Mouse (Mus musculus): ENCODE data around the gene Hras. TPM values are rescaled to one million over a fixed set of nuclear protein-coding genes. Genes with fewer than 3 reads are reported as not detected.

Gene Hras
- total and polyA plus RNA-seq, 3 experiments: 149 to 183 TPM; not detected in 1

GRCm38 (mm10) chr7:141144650-141145049, 49.2 kb downstream of the Hras start:
- no peak for DNase-seq (ENCODE audit: low read depth, low spot score)
- H3K9ac ChIP-seq (ENCODE audit: control insufficient read depth, low read depth, low read length, poor library complexity, severe bottlenecking): no peak overlapping the region
- no peaks in the 10 kb centered on the region for H3K79me2 ChIP-seq (ENCODE audit: control insufficient read depth, insufficient read depth, low read length, poor library complexity)
- H3K4me3 ChIP-seq (ENCODE audit: control insufficient read depth in 1 of 2, insufficient read depth in 1 of 2, low read depth in 2 of 2, low read length in 2 of 2): no peak overlapping the region
- TF ChIP-seq SMC3 (IDR thresholded peaks at IDR 0.05; ENCODE audit: low read depth, low read length): no peak
- no peak for TF ChIP-seq HCFC1 (IDR thresholded peaks at IDR 0.05; ENCODE audit: low read depth, low read length)
- TF ChIP-seq POLR2AphosphoS5 (IDR thresholded peaks at IDR 0.05; ENCODE audit: borderline replicate concordance, low read depth, low read length): no peak
- no peak for TF ChIP-seq ETS1 (IDR thresholded peaks at IDR 0.05; ENCODE audit: low read depth, low read length)
- no peak for TF ChIP-seq NRF1 (IDR thresholded peaks at IDR 0.05; ENCODE audit: insufficient read depth, low read depth, low read length, poor library complexity, severe bottlenecking)
- TF ChIP-seq MAFK (IDR thresholded peaks at IDR 0.05; ENCODE audit: borderline replicate concordance, low read depth, low read length): no peak
- TF ChIP-seq USF1 (IDR thresholded peaks at IDR 0.05; ENCODE audit: low read depth, low read length): no peak
- TF ChIP-seq UBTF (IDR thresholded peaks at IDR 0.05; ENCODE audit: borderline replicate concordance, insufficient read depth, low read depth, low read length): no peak
- TF ChIP-seq MYB (IDR thresholded peaks at IDR 0.05; ENCODE audit: low read depth, low read length): no peak
- TF ChIP-seq EP300 (IDR thresholded peaks at IDR 0.05; ENCODE audit: low read depth in 1 of 2, low read length in 2 of 2): no peak
- no peak for TF ChIP-seq BHLHE40 (IDR thresholded peaks at IDR 0.05; ENCODE audit: borderline replicate concordance, low read depth, low read length)
- TF ChIP-seq MYC (IDR thresholded peaks at IDR 0.05; ENCODE audit: low read depth, low read length): no peak
- no peak for TF ChIP-seq ZMIZ1 (IDR thresholded peaks at IDR 0.05; ENCODE audit: low read depth, low read length)
- no peak for TF ChIP-seq NELFE (IDR thresholded peaks at IDR 0.05; ENCODE audit: low read depth, low read length)
- no peak for TF ChIP-seq MXI1 (IDR thresholded peaks at IDR 0.05; ENCODE audit: low read depth, low read length)
- TF ChIP-seq RCOR1 (IDR thresholded peaks at IDR 0.05; ENCODE audit: low read depth, low read length): no peak
- TF ChIP-seq CHD2 (IDR thresholded peaks at IDR 0.05; ENCODE audit: low read length): no peak
- H3K27me3 ChIP-seq (ENCODE audit: control insufficient read depth in 1 of 2, insufficient read depth in 2 of 2, low read length in 2 of 2): no peaks in the 10 kb centered on the region
- H3K9me3 ChIP-seq (replicated peaks; ENCODE audit: insufficient read depth, low read length): no peaks in the 10 kb centered on the region
- H3K4me1 ChIP-seq (ENCODE audit: control insufficient read depth in 1 of 2, insufficient read depth in 2 of 2, low read length in 2 of 2): peaks cover 35 to 42% of the 10 kb centered on the region in 2 experiments
- H3K27ac ChIP-seq (ENCODE audit: control insufficient read depth, low read depth, low read length): no peak overlapping the region
- peaks cover 3 to 27% of the 10 kb centered on the region in 2 experiments for H3K36me3 ChIP-seq (ENCODE audit: control insufficient read depth in 1 of 2, insufficient read depth in 2 of 2, low read length in 2 of 2)

GRCm38 (mm10) chr7:141143861-141144260, 49.9 kb downstream of the Hras start:
- TF ChIP-seq POLR2AphosphoS5 (IDR thresholded peaks at IDR 0.05; ENCODE audit: borderline replicate concordance, low read depth, low read length) (no peak), E2F4 (IDR thresholded peaks at IDR 0.05; ENCODE audit: borderline replicate concordance, low read depth, low read length) (no peak), TBP (IDR thresholded peaks at IDR 0.05; ENCODE audit: low read depth, low read length) (no peak), ZC3H11A (IDR thresholded peaks at IDR 0.05; ENCODE audit: low read depth, low read length) (no peak), MYB (IDR thresholded peaks at IDR 0.05; ENCODE audit: low read depth, low read length) (no peak), GATA1 (IDR thresholded peaks at IDR 0.05; ENCODE audit: low read depth, low read length) (no peak), MAZ (IDR thresholded peaks at IDR 0.05; ENCODE audit: low read depth, low read length) (no peak), BHLHE40 (IDR thresholded peaks at IDR 0.05; ENCODE audit: borderline replicate concordance, low read depth, low read length) (no peak), MAX (IDR thresholded peaks at IDR 0.05; ENCODE audit: low read length) (no peak), MAFK (IDR thresholded peaks at IDR 0.05; ENCODE audit: borderline replicate concordance, low read depth, low read length) (no peak), USF1 (IDR thresholded peaks at IDR 0.05; ENCODE audit: low read depth, low read length) (no peak), TCF12 (IDR thresholded peaks at IDR 0.05; ENCODE audit: low read depth, low read length) (no peak), JUND (IDR thresholded peaks at IDR 0.05; ENCODE audit: low read depth, low read length) (no peak), ETS1 (IDR thresholded peaks at IDR 0.05; ENCODE audit: low read depth, low read length) (no peak), KAT2A (conservative IDR thresholded peaks at IDR 0.05; ENCODE audit: low read depth, low read length) (no peak), USF2 (IDR thresholded peaks at IDR 0.05; ENCODE audit: borderline replicate concordance in 1 of 2, insufficient read depth in 1 of 2, low read depth in 1 of 2, low read length in 2 of 2) (no peak), POLR2AphosphoS2 (IDR thresholded peaks at IDR 0.05; ENCODE audit: low read length) (no peak), RAD21 (IDR thresholded peaks at IDR 0.05; ENCODE audit: low read depth, low read length) (no peak)
- Histone ChIP-seq H3K36me3 (ENCODE audit: control insufficient read depth in 1 of 2, insufficient read depth in 2 of 2, low read length in 2 of 2) (peaks cover 3 to 27% of the 10 kb centered on the region in 2 experiments), H3K4me1 (ENCODE audit: control insufficient read depth in 1 of 2, insufficient read depth in 2 of 2, low read length in 2 of 2) (peaks cover 35 to 42% of the 10 kb centered on the region in 2 experiments), H3K9me3 (replicated peaks; ENCODE audit: insufficient read depth, low read length) (no peaks in the 10 kb centered on the region), H3K9ac (ENCODE audit: control insufficient read depth, low read depth, low read length, poor library complexity, severe bottlenecking) (no peak overlapping the region), H3K27ac (ENCODE audit: control insufficient read depth, low read depth, low read length) (no peak overlapping the region), H3K79me2 (ENCODE audit: control insufficient read depth, insufficient read depth, low read length, poor library complexity) (no peaks in the 10 kb centered on the region), H3K4me3 (ENCODE audit: control insufficient read depth in 1 of 2, insufficient read depth in 1 of 2, low read depth in 2 of 2, low read length in 2 of 2) (no peak overlapping the region), H3K27me3 (ENCODE audit: control insufficient read depth in 1 of 2, insufficient read depth in 2 of 2, low read length in 2 of 2) (no peaks in the 10 kb centered on the region)
- DNase-seq (ENCODE audit: low read depth, low spot score): no peak

Data from MEL (cell line).